Mouse (Mus musculus) heart, postnatal 14 days (tissue): Measurements from ENCODE around the gene Efna1. TPM values are rescaled to one million over a fixed set of nuclear protein-coding genes. Genes with fewer than 3 reads are reported as not detected.

ENCODE experiments used
- DNase-seq, 2 experiments: peaks; one replicate each; pipeline ENCODE4 v3.0.0; 2021 to 2022
- intact Hi-C: fragments of 180-260 bp; cut with DNase I; formaldehyde crosslinking; loops from one replicate; pipeline ENCODE4 v1.15.1; 2025
- total RNA-seq, 2 experiments: library from RNA; stranded (reverse); gene quantifications; 2 replicates each; pipeline ENCODE4 v1.2.3; 2021

Efna1 gene
- total RNA-seq, 2 experiments from 2014 or later, result 32.4 to 34.0 TPM

DNA sequence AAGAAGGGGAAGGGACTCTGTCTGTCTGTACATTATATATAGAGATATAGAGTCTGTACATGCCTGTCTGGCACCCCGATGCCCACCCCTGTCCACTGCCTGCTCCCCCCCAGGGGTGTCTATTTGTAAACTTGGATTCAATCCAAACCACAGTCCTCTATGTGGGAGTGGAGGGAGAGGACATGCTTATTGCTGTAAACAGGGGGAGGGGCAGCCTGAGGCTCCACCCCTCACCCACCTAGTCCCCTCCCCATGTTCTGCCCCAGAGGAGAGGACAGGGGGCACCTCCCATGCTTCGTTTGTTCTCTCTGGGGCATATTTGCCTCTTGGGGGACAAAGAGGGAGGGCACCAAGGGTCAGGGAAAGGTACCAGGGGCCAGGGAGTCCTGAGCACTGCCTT lies 33.8 kb upstream of the Efna1 start:
- DNase-seq, result no peak
- intact Hi-C loops, result loop anchor here (2.0 kb wide), 1 partner anchor 170 kb away; no protein-coding TSS in a partner anchor

DNA sequence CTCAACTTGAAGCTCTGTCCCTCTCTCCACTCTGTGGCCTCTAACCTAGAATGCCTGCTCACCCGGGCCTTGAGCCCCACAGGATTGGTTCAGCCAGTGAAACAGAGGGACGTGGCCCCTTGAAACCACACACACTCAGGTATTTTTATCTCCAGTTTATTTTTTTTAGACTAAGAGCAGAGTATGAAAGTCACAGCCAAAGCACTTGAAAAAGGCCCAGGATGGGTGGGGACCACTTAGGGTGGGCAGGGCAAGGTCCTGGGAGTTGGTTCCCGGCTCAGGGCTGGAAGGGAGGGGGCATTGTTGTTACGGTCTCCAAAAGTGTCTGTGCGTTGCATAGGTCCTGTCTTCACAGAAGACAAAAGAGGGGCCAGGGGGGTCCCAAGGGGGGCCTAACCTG lies 33.4 kb upstream of the Efna1 start:
- DNase-seq, result no peak
- intact Hi-C loops, result loop anchor here (2.0 kb wide), 1 partner anchor 170 kb away; no protein-coding TSS in a partner anchor

DNA sequence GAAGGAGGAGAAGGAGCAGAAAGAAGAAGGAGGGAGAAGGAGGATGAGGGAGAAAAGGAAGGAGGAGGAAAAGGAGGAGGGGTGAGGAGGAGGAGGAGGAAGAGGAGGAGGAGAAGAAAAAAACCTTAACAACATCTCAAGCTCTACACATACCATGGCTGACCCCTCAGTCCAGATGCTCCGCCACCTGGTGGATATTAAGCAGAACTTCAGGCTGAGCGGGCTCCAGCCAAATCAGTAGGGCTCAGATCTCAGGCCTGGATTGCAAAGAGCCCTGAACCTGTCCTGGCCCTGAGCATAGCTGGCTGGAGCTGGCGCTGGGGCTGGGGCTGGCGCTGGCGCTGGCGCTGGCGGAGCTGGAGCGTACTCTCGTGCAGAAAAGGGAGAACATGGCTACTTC lies 27.1 kb upstream of the Efna1 start:
- intact Hi-C loops, result loop anchor here (1.0 to 2.0 kb wide), 2 partner anchors 23 to 58 kb away; no protein-coding TSS in a partner anchor
- DNase-seq, result peak; percentile 64 to 81

DNA sequence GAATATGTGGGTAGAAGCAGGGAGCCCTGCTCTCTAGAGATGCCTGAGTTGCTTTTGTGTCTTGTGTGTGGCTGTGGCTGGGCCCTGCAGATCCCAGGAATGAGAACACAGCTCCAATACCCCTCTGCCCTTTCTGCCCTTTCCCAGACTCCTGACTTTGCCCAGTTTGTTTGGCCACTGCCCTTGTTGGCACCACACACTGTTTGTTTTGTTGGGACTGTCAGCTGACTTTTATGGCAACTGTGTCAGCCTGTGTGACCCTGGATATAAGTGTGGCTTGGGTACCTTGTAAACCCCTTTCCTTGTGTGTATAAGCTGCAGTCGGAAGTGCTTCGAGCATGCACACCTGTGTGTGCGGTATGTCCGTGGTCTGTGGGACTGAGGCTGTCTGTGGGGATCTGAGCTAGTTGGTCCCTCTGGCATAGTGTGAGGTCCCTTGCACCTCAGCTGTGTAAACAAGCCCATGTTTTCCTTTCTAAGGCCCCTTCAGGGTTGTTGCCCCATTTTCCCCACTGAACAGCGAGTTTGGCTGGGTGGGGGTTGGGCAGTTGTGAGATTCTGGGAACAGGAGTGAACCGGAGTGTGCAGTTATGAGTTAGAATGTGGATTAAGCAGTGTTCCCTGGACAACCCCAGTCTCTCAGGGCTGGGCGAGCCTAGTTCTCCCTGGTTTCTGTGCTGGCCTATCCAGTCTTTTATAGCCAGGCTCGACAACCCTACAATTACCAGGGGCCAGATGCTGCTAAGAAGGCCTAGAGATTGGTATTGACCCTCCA lies 24.8 kb upstream of the Efna1 start:
- DNase-seq, result no peak
- intact Hi-C loops, result no loop called here

DNA sequence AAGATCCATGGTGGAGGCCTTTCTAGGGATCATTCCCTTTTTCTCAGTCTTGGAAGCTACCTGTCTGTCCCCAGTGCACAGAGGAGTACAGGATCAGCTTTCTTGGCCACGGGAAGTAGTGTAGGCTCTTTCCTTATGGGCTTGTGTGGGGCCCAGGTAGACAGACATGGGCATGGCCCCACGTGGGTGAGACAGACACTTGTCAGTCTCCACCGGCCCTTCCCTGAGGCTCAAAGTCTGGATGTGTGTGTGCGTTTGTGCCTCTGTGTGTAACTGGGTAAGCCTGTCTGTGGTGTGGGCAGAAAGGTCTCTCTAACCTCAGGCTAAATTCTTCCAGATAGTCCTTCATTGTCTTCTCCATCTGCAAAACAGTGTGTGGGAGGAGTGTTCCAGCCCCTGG lies 24.2 kb upstream of the Efna1 start:
- intact Hi-C loops, result no loop called here

DNA sequence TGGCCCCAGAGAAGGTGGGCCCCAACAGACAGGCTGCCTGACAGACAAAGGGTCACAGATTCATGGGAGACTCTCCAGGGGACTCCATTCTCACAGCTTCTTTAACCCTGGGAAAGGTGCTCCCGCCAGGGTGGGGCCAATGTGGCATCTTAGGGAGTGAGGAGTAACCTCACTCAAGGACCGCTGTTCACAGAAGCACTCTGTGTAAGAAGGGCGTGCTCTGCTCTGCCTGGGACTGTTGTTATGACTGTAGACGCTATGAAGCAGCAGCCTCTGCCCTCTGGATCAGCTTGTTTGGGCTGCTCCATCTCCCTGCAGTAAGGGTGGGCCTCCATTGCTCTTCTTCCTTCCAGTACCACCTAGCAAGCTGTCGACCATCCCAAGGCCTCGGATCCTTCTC lies 23.5 kb upstream of the Efna1 start:
- DNase-seq, result no peak
- intact Hi-C loops, result no loop called here

More for the DNA sequence above, 24.2 kb upstream of the Efna1 start:
- no peak for DNase-seq

DNA sequence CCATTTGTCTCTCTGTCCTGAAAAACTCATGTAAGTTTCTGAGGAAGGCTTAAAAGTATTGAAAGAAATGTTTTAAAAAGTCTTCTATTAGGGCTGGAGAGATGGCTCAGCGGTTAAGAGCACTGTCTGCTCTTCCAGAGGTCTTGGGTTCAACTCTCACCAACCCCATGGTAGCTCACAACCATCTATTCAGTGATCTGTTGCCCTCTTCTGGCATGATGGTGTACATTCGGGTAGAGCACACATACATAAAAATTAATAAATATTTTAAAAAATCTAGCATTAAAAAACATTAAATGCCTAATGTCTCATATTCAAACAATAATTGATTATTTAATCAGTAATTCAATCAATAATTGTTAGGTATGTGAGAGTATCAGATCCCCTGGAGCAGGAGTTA lies 19.6 kb upstream of the Efna1 start:
- intact Hi-C loops, result no loop called here

DNA sequence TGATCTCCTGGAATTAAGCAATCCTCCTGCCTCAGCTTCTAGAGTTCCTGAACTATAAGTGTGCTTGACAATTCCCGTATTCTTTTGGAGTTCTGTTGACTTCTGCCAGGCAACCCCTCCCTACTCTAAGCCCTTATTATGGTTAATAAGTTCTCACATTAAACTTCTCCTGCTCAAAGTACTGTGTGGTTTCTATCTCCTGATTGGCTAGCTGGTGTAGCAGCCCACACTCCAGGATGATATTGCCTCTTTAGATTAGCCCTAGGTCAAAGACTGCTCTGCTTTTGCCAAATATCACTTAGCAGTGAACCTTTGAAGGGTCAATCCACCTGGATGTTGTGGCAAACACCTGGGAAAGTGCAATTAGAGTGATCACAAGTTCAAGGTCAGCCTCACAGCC lies 19.1 kb upstream of the Efna1 start:
- intact Hi-C loops, result no loop called here
- no peak for DNase-seq

More for the DNA sequence above, 19.6 kb upstream of the Efna1 start:
- no peak for DNase-seq

DNA sequence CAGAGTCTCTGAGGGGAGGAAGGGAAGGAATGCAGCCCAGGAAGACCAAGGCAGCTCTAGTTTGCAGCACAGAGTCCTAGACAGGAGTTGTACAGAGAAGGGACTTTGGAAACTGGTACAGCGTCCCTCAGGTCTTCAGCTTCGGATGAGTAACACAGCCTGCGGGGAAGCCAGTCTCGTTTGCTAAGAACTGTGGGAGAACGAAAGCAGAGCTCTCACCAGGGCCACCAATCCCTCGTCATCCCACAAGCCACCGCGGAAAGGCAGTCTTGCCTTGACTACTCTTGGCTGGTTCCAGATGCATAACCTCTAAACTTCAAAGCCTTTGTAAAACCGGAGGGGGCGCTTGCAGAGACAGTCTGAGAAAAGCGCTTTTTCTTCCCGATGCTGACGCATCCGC lies 18.6 kb upstream of the Efna1 start:
- intact Hi-C loops, result no loop called here
- no peak for DNase-seq

DNA sequence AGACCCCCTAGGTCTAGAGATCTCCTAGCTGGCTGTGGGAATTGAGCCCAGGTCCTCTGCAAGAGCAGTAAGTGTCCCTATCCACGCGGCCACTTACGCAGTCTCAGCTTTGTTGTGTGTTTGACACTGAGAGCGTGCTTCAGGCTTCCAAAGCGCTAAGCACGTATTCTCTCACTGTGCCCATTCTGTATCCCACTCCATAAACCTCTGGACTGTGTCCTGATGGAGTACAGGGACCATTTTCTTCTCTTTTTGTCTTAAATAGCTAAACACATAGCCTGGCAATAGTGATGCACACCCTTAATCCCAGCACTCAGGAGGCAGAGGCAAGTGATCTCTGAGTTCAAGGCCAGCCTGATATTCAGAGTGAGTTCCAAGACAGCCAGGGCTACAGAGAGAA lies 18.0 kb upstream of the Efna1 start:
- intact Hi-C loops, result no loop called here
- no peak for DNase-seq

DNA sequence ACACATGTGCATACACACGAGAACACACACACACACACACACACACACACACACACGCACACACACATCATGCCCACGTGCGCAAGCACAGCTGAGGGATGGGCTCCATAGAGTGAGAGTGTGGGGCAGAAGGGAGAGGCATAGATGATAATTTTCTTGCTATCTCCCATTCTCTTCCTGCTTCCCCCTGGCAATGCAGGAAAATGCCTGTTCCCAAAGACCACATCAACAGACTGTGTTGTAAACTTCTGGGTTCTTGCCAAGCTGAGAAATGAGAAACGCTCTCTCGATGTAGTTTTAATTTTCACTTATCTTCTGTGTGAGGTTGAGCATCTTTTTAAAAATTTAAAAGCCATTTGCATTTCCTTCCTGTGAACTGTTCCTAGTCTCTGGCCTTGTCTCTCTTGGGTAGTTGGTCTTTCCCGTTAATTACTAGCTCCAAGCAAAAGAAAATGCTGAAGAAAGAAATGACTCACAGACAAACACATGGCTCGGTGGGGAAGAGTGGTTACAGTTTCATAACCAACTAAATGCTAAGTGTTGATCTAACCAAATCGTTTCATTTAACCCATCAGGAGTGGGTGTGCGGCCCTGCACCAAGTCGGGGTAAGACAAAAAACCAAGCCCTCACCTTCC lies 15.9 kb upstream of the Efna1 start:
- intact Hi-C loops, result no loop called here
- no peak for DNase-seq

DNA sequence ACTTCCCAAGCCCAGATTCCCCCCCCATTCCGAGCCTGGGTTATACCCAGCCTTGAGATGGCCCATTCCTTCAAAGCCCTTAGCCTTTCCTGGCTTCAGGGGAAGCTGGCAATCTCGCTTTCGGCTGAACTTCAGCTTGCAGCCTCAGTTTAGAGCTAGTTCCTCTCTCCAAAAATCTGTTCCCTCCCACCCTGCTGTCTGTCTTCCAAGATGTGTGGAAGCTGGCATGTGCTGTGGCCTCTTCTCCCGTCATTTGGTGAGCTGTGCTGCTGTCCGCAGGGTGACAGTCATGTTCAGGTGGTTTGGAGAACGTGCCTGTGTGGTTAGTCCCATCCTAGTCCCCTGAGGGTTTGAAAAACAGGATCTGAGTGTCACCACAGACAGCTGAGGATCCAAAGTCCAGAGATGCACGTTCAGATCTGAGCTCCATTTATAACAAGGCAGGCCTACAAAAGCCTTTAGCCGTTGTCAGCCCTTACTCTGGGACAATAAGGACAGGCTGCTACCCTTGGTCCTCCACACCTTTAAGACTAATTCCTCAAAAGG lies 14.8 kb upstream of the Efna1 start:
- intact Hi-C loops, result no loop called here
- no peak for DNase-seq

DNA sequence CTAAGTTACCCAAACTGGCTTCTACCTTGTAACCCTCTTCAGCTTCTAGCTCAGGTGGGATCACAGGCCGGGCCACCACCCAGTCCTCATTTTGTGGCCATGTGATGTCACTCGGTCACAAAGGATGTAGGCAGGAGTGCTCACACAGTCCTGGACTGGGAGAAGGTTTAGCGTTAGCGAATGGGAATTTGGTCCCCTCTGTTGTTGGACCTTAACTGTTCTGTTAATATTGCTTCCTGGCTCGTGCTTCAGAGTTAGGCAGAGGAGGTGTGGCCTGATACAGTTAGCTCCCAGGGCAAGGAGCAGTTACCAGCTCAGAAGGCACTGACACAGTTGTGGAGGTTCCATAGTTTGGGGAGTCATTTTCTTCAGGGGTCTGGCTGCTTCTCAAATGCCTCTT lies 13.3 kb upstream of the Efna1 start:
- intact Hi-C loops, result no loop called here
- DNase-seq, result no peak

DNA sequence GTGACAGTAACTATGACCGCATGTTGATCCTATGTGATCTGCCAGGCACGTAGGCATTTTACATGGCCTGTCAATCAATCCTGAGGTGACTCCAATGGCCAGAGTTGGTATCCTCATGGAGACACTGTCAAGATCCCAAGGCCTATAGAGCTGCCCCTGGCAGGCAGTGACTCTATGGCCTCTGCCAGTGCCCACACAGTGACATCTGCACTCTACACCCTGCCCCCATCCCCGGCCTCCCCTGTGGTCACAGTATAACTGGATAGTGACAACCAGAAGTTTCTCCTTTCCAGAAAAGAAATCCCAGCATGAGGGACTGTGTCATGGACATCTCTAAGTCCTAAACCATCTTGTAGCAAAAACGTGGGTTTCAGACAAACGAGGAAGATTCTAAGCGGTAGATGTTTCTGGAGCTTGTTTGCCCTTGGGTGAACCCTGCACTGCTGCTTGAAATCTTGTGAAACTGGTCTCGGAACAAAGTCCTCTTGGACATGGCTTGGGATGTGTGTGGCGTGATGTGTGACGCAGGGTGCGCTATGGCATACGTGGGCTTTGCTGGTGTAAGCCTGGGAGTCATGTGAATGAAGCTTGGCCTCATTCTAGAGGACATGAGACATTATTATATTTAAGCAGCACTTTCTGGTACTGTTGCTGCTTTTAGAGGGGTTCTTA lies 12.4 kb upstream of the Efna1 start:
- no peak for DNase-seq

DNA sequence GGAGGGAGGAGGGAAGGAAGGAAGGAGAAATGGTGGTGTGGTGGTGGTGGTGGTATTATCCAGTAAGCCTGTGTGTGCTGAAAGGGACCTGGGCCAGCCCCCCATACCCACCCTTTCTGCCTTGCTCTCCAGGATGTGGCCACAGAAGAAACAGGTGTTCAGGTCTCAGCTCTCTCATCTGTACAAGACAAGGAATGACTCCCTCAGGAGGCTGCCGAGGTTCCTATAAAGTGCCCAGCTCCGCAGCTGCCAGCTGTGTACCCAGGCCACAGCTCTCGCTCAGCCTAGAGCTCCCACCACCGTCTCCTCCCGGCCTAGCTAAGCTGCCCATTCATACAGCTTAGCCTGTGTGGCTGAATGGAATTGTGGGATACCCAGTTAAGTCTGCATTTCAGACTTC lies 11.4 kb upstream of the Efna1 start:
- DNase-seq, result no peak
- intact Hi-C loops, result no loop called here

More for the DNA sequence above, 12.4 kb upstream of the Efna1 start:
- intact Hi-C loops, result no loop called here

DNA sequence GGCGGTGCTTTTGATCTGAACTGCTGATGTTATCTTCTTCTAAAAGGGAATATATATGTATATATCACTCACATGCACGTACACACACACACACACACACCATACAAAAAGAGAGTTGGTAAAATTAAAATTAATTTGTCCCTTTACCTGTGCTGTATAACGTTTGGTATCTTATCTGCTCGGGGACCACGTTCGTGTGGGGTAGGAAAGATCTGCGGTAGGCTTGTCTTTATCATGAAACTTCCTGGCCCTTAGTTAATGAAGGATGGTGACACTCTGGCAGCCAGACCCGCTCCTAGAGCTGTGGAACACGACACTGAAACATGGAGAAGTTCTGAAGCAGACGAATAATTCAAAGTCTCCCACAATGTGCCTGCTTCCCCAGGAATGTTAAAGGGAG lies 10.9 kb upstream of the Efna1 start:
- intact Hi-C loops, result no loop called here
- DNase-seq, result no peak

DNA sequence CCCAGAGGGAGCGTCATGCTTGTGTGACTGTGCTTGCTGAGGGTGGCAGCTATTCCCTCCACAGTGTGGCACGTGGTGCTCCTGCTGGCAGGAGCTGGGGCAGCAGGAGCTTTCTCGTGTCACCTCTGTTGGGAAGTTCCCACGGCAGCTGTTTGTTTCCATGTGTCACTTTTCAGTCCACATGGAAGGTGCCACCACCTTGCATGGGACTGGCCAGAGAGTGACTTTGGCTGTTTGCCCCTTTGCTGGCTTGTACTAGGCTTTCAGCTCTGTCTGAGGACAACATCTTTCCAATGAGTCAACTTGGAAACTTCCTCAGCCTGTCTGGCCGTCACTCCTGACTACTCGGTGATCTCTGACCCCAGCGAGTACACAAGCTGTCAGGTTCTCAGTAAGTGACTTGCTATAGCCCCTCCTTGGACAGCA lies 7.6 kb upstream of the Efna1 start:
- intact Hi-C loops, result no loop called here
- peak in 1 of 2 experiments; percentile 33 for DNase-seq

DNA sequence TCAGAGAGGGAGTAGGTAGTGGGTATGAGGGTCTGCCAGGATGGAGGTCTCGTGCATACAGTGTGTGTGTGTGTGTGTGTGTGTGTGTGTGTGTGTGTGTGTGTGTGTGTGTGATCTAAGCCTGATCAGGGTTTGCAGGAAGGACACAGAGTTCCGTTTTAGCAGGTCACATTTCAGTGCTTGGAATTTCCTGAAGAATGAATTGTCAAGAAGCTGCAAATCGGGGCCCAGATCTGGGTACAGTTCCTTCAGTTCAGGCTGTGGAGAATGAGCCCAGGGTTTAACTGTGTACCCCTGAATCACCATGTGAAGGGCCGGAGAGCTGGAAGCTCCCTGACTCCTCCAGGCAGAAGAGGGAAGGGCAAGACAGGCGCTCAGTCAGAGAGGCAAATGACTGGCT lies 6.3 kb upstream of the Efna1 start:
- intact Hi-C loops, result no loop called here
- DNase-seq, result no peak

DNA sequence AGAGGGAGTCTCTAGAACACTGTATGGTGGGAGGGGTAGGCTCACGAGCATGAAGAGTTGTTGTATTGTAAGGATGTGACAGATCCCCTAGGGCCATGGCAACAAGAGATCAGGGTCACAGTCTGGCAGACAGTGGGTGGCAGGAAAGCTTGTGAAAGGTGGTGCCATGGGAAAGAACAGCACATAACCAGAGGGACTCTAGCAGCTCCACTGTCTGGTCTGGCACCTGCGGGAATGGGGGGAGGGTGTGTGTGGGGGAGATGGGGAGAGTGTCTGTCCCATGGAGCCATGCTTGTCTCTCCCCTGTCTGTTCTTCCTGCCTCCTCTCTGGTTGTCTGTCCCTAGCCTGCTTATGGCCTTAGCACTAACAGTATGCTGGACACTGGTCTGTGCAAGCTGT lies 4.6 kb upstream of the Efna1 start:
- DNase-seq, result no peak
- intact Hi-C loops, result loop anchor here (2.0 kb wide), 1 partner anchor 23 kb away; no protein-coding TSS in a partner anchor

DNA sequence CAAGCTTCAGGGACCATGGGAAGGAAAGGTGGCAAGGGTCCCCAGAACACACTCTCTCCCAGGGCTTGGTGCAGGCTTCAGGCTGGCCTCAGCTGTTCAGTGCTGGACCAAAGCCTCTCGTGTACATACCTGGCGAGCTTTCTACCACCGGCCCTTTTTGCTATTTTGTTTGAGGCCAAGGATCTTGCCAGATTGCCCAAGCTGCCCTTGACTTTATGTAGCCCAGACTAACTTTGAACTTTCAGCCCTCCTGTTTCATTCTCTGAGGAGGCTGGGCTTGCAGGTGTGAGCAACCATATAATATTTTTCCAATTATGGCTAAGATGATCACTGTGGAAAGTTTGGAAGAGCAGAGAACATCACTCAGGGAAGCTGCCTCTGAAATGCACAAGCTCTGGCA lies 3.3 kb upstream of the Efna1 start:
- intact Hi-C loops, result loop anchor here (2.0 kb wide), 1 partner anchor 25 kb away; no protein-coding TSS in a partner anchor
- DNase-seq, result no peak

DNA sequence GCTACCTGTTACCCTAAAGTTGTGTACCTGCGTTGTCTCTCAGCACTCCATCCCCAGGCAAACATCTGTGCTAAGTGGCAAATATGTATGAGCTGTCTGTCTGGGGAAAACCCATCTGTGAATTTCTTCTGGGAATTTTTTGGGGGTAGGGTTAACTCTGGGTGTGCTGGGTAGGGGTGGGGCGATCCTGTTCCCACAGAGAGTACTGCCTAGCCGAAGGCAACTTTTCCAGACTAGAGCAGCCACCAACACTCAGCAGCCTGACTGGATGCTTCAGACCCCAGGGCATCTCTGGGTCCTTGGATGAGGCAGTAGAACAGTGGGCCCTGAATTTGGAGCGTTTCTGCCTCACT lies 1.3 kb upstream of the Efna1 start:
- intact Hi-C loops, result loop anchor here (1.0 kb wide), 1 partner anchor 32 kb away; no protein-coding TSS in a partner anchor
- DNase-seq, result no peak
